Mouse (Mus musculus) limb, embryonic 15.5 days (tissue): ENCODE data around the gene Smdt1. TPM values are rescaled to one million over a fixed set of nuclear protein-coding genes. Genes with fewer than 3 reads are reported as not detected.
"Not testable (repeated sequence)": the region's sequence is repeated elsewhere in the genome, so short reads cannot be mapped to it uniquely, and the experiment has no call there.

ENCODE experiments used
- ATAC-seq: fragments of 200-750 bp; cut with Nextera tagmentation; 2 replicates; pipeline ENCODE4 v1.8.0; 2017; ENCODE audit warnings: low read depth, moderate TSS enrichment; ENCODE audit not compliant: insufficient number of reproducible peaks, low FRiP score, low TSS enrichment
- H3K27ac ChIP-seq: fragments of 300-500 bp; sonication (generic); 2 replicates; pipeline ENCODE4 v1.5.1; 2015; ENCODE audit warnings: moderate library complexity, mild to moderate bottlenecking, inconsistent platforms
- H3K27me3 ChIP-seq: fragments of 300-500 bp; sonication (generic); 2 replicates; pipeline ENCODE4 v1.6.1; 2015; ENCODE audit warnings: inconsistent platforms
- H3K36me3 ChIP-seq: fragments of 300-500 bp; sonication (generic); 2 replicates; pipeline ENCODE4 v1.6.1; 2015; ENCODE audit warnings: inconsistent platforms
- H3K4me1 ChIP-seq: fragments of 300-500 bp; sonication (generic); 2 replicates; pipeline ENCODE4 v1.6.1; 2015; ENCODE audit warnings: inconsistent platforms
- H3K4me2 ChIP-seq: fragments of 300-500 bp; sonication (generic); 2 replicates; pipeline ENCODE4 v1.6.1; 2015; ENCODE audit warnings: mild to moderate bottlenecking, inconsistent platforms
- H3K4me3 ChIP-seq: fragments of 300-500 bp; sonication (generic); 2 replicates; pipeline ENCODE4 v1.5.1; 2015; ENCODE audit warnings: mild to moderate bottlenecking, inconsistent platforms
- H3K9ac ChIP-seq: fragments of 300-500 bp; sonication (generic); 2 replicates; pipeline ENCODE4 v1.6.1; 2015; ENCODE audit warnings: inconsistent platforms
- H3K9me3 ChIP-seq: fragments of 300-500 bp; sonication (generic); 2 replicates; pipeline ENCODE4 v1.6.1; 2016; ENCODE audit warnings: inconsistent platforms
- WGBS: fragments of 180-500 bp; shearing (Covaris S2); methylation state at CpG from one replicate; pipeline ENCODE4 v1.1.7; 2015; 5-methylcytosine and 5-hydroxymethylcytosine counted together
- polyA plus RNA-seq: library from polyadenylated mRNA; unstranded; fragments of >200 nt; fragmentation: Nextera tagmentation; extraction: Ambion mirVana; gene quantifications from 2 replicates; pipeline ENCODE4 v1.2.1, GENCODE M21; 2015

Gene Smdt1
- polyA plus RNA-seq, 1 experiment from 2014 or later: 262 TPM

DNA sequence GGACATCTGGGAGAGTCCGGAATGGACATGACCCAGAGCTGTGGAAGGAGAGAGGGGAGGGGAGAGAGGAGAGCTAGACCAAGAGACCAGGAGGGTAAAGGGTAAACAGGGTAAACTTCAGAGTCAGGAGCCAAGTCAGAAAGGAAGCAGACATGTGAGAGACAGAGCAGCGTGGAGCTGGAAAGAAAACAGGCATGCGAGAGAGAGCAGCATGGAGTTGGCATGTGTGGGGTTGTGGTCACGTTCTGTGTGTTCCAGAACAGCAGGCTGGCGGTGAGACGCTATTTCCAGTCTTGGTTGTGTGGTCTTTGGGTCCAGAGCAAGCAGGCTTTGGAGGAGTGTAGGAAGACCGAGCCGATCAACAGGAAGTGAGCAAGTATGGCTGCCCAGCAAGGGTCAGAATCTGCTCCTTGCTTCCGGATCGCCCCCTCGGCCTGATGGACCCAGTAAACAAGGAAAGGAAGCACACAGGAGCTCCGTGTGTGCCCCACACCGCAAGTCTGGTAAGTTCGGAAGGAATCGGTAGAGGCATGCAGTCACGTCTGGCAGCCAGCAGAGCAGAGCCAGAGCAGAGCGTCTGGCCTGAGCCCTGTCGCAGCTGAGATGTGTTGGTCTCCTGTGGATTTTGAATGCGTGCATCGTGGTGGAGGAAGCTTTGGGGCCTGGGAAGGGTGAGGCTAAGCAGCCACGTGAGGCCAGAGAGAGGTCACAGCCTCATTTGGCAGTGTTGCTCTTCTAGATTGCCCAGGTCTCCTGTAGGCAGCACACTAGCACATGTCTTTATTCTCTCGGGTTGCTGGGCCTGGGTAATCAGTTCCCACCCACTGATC is 19.9 kb downstream of the Smdt1 start:
- 52% methylated on average over 22 of the region's 22 CpGs for WGBS
- Histone ChIP-seq H3K9ac (no peak overlapping the region), H3K4me1 (peaks cover 13% of the 10 kb centered on the region), H3K4me3 (no peak overlapping the region), H3K4me2 (no peak overlapping the region), H3K27me3 (no peaks in the 10 kb centered on the region), H3K36me3 (no peaks in the 10 kb centered on the region), H3K27ac (peak overlapping the region; percentile 44; the same call in 1 of the 2 replicates), H3K9me3 (no peaks in the 10 kb centered on the region)
- no peak for ATAC-seq

DNA sequence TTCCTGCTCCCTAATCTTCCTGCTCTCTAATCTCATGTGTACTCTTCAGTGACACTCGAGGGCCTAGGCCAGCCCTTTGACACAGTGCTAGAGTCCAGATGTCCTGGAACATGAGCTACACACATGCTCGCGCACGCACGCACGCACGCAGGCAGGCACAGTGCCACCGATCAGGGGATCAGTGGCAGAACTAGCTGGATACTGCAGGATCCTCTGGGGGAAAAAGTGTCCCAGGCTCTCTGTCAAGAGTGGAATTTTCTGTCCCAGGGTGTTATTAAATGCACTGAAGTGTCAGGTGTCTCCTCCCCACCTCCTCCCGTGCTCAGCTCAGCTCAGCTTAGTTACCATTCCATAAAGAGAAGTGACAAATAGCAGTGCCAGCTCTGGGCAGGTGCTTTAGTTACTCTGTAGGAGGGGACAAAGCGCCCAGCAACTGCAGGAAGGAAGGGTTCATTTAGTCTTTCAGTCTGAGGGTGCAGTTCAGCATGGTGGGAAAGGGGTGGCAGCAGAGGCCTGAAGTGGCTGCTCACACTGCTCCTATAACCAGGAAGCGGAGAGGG is 22.8 kb downstream of the Smdt1 start:
- no peak overlapping the region for H3K9ac ChIP-seq
- 61% methylated on average over 11 of the region's 11 CpGs for WGBS
- no peak for ATAC-seq
- no peak overlapping the region for H3K27ac ChIP-seq
- no peak overlapping the region for H3K4me3 ChIP-seq
- H3K9me3 ChIP-seq: no peaks in the 10 kb centered on the region
- H3K36me3 ChIP-seq: no peaks in the 10 kb centered on the region
- H3K27me3 ChIP-seq: no peaks in the 10 kb centered on the region
- no peak overlapping the region for H3K4me2 ChIP-seq
- H3K4me1 ChIP-seq: peaks cover 7% of the 10 kb centered on the region; the same call in 1 of the 2 replicates

DNA sequence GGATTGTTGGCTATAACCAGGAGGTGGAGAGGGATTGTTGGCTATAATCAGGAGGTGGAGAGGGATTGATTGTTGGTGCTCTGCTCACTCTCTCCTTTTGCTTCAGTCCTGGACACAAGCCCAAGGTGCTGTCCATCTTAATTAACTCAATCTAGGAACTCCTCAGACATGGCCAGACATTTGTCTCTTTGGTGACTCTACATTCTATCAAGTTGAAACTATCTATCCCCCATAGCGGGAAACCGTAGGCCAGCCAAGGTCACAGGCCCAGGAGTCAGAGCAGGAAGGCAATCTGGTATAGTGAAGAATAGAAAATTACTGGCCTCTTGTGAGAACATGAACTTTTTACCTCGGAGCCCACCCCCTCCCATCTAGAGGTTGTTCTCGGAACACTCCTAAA is 23.5 kb downstream of the Smdt1 start:
- Histone ChIP-seq H3K27me3 (no peaks in the 10 kb centered on the region), H3K27ac (no peak overlapping the region), H3K9me3 (no peaks in the 10 kb centered on the region), H3K36me3 (no peaks in the 10 kb centered on the region), H3K4me1 (peaks cover 7% of the 10 kb centered on the region; the same call in 1 of the 2 replicates), H3K4me3 (no peak overlapping the region), H3K4me2 (no peak overlapping the region), H3K9ac (no peak overlapping the region)
- 71% methylated on average over 4 of the region's 4 CpGs for WGBS
- ATAC-seq: no peak

DNA sequence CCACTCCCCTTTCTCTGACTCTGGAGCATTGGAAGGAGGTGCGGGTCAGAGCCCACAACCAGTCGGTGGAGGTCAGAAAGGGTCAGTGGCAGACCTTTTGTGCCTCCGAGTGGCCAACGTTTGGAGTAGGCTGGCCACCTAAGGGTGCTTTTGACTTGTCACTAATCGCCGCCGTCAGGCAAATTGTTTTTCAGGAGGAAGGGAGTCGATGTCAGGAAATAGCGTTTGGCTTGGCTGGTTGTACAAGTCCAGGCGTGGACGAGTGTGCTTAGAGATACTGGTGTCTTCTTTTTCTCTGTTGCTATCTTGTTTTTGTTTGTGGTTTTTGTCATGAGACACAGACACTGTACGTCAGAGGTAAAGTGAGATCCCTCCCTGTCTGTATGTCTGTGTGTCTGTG is 25.0 kb downstream of the Smdt1 start:
- not testable (repeated sequence) for ATAC-seq, H3K4me3 ChIP-seq, H3K9ac ChIP-seq, H3K27ac ChIP-seq, H3K27me3 ChIP-seq, H3K36me3 ChIP-seq, H3K4me1 ChIP-seq, H3K9me3 ChIP-seq, H3K4me2 ChIP-seq
- 79% methylated on average over 10 of the region's 12 CpGs for WGBS

DNA sequence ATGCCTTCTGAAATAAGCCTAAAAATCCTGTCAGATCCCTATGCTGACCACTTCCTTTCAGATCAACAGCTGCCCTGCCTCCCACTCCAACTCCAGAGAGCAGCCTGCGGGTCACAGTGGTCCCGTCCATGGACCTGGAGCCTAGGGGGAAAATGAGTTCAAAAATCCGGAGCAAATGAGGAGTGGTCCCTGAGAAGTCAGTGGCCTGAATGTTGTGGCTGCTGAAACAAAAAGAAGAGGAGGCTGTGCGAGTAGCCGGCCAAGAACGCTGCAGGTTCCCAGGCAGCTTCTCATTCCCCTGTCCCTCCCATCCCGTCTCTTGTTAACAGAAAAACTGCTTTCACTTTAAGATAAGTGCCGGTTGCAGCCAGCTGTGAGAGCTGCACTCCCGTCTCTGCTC is 25.8 kb downstream of the Smdt1 start:
- not testable (repeated sequence) for H3K36me3 ChIP-seq, H3K4me1 ChIP-seq, H3K27me3 ChIP-seq, H3K9me3 ChIP-seq, H3K4me2 ChIP-seq, H3K27ac ChIP-seq, H3K9ac ChIP-seq, ATAC-seq, H3K4me3 ChIP-seq
- WGBS: 17% methylated on average over 7 of the region's 9 CpGs

DNA sequence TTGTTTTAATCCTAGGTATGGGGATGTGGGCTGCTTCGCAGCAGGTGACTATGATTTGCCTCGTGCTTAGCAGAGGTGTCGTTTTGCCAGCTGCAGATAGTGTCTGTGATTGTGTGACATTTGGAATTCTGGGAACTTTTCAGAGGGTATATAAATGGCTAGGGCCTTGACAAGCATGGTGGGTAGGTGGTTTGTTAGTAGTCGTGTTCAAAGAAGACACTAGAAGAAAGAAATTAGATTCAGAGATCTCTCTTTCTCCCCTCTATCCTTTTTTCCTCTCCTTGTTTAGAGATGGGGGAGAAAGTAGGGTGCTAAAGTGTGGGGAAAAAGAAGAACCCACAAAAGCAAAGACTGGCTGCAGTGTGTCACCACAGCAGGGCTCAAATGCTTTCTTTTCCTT is 29.4 kb downstream of the Smdt1 start:
- Histone ChIP-seq H3K4me3 (no peak overlapping the region), H3K9ac (no peak overlapping the region), H3K4me1 (no peaks in the 10 kb centered on the region), H3K4me2 (no peak overlapping the region), H3K27me3 (no peaks in the 10 kb centered on the region), H3K9me3 (no peaks in the 10 kb centered on the region), H3K27ac (no peak overlapping the region), H3K36me3 (no peaks in the 10 kb centered on the region)
- WGBS: 87% methylated on average over 4 of the region's 4 CpGs
- ATAC-seq: no peak

DNA sequence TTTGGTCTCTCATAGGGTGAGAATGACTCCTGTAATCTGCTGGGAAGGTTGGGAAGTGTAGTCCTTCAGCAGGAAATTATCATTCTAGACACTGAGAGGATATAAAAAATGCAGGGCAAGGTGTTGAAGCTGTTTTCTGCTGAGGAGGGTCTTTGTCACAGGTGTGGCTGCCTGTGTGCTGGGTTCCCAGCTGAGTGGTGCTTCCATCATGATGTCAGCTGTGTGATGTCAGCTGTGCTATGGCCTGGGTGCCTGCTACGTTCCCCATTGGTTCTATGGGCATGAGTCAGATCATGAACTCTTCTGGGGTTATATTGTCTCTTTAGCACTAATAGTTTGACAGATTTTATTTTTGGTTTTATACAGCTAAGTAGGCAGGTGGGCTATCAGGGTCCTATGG is 30.1 kb downstream of the Smdt1 start:
- Histone ChIP-seq H3K27ac (no peak overlapping the region), H3K9me3 (no peaks in the 10 kb centered on the region), H3K27me3 (no peaks in the 10 kb centered on the region), H3K4me3 (no peak overlapping the region), H3K4me2 (no peak overlapping the region), H3K9ac (no peak overlapping the region), H3K36me3 (no peaks in the 10 kb centered on the region), H3K4me1 (no peaks in the 10 kb centered on the region)
- 87% methylated on average over 1 of the region's 1 CpGs for WGBS
- no peak for ATAC-seq

DNA sequence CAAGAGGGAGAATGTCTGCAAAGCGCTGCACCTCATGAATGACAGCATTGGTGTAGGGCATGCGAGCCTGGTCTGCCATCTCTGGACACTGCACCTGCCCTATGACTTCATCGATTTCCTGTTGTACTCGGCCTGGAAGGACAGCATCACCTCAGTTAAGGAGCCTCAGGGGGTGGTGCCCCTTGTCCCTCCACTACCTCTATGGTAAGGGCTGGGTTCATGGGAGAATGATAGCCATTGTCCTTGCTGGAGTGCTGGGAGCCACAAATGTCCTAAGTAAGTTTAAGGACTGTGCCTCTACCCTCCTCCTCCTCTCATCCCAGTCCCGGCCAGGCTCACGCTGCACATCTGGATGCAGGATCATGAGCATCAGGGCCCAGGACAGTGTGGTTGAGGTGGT is 33.7 kb downstream of the Smdt1 start:
- Histone ChIP-seq H3K9ac (no peak overlapping the region), H3K9me3 (no peaks in the 10 kb centered on the region), H3K27me3 (no peaks in the 10 kb centered on the region), H3K4me3 (no peak overlapping the region), H3K27ac (no peak overlapping the region), H3K4me1 (peaks cover 6% of the 10 kb centered on the region; the same call in 1 of the 2 replicates), H3K4me2 (no peak overlapping the region), H3K36me3 (no peaks in the 10 kb centered on the region)
- WGBS: 88% methylated on average over 6 of the region's 6 CpGs
- no peak for ATAC-seq

DNA sequence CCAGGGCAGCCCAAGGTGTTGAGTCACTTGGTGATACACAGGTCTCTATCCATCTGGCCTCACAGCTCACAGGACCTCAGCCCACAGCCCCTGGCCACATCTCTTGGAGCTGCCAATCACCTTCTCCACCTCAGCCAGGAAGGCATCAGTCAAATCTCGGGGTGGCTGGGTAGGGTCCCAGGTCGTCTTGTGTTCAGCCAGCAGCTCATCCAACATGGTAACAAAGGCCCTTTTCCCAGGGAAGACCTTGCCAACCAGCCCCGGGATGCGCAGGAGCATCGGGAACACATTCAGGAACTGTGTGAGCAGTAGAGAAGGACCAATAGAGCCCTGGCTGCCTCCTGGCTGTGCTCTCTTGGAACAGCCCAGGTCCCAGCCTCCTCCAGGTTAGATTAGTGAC is 34.2 kb downstream of the Smdt1 start:
- no peaks in the 10 kb centered on the region for H3K27me3 ChIP-seq
- no peak overlapping the region for H3K4me2 ChIP-seq
- H3K4me1 ChIP-seq: peaks cover 6% of the 10 kb centered on the region; the same call in 1 of the 2 replicates
- ATAC-seq: no peak
- H3K9me3 ChIP-seq: no peaks in the 10 kb centered on the region
- H3K4me3 ChIP-seq: no peak overlapping the region
- 85% methylated on average over 5 of the region's 5 CpGs for WGBS
- no peaks in the 10 kb centered on the region for H3K36me3 ChIP-seq
- H3K27ac ChIP-seq: no peak overlapping the region
- H3K9ac ChIP-seq: no peak overlapping the region

DNA sequence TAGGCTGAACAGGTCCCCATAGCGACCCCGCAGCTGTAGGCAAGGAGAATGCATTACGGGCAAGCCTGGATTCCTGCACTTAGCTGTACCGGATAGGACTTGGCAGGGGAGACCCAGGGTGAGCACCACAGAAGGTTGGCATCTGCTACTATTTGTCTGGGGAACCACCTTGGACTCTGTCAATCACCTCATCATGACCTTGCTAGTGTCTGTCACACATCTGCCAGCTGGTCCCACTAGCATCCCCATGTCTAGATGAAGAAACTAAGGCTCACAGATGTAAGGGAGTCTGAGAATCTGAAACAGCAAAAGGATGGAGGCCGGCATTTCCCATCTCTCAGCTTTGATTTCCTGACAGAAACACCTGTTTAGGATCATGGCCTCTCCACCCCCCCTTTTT is 35.7 kb downstream of the Smdt1 start:
- no peak overlapping the region for H3K27ac ChIP-seq
- no peaks in the 10 kb centered on the region for H3K36me3 ChIP-seq
- H3K9ac ChIP-seq: no peak overlapping the region
- peaks cover 9% of the 10 kb centered on the region for H3K4me1 ChIP-seq
- H3K4me3 ChIP-seq: no peak overlapping the region
- WGBS: 73% methylated on average over 5 of the region's 5 CpGs
- no peak for ATAC-seq
- H3K27me3 ChIP-seq: no peaks in the 10 kb centered on the region
- H3K4me2 ChIP-seq: no peak overlapping the region
- no peaks in the 10 kb centered on the region for H3K9me3 ChIP-seq

DNA sequence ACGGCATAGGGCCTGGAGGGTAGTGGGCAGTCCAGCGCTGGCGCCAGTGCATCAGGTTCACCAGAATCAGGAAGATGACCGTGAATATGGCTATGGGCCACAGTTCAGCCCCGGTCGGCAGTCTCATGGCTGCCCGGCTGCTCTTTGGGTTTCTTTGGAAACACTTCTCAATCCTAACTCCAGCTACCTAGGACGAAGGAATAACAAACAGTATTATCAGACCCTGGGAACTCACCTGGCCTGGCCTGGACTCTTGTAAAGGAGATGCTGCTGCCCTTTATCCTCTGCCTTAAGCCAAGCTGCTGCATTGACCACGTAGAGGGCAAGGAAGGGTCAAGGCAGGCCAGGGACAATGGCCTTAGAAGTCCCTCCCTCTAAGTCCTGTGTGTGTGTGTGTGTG is 37.1 kb downstream of the Smdt1 start:
- Histone ChIP-seq H3K27ac (no peak overlapping the region), H3K4me1 (peaks cover 19% of the 10 kb centered on the region), H3K36me3 (no peaks in the 10 kb centered on the region), H3K27me3 (no peaks in the 10 kb centered on the region), H3K9ac (no peak overlapping the region), H3K4me3 (no peak overlapping the region), H3K4me2 (no peak overlapping the region), H3K9me3 (no peaks in the 10 kb centered on the region)
- no peak for ATAC-seq
- WGBS: 92% methylated on average over 9 of the region's 9 CpGs

DNA sequence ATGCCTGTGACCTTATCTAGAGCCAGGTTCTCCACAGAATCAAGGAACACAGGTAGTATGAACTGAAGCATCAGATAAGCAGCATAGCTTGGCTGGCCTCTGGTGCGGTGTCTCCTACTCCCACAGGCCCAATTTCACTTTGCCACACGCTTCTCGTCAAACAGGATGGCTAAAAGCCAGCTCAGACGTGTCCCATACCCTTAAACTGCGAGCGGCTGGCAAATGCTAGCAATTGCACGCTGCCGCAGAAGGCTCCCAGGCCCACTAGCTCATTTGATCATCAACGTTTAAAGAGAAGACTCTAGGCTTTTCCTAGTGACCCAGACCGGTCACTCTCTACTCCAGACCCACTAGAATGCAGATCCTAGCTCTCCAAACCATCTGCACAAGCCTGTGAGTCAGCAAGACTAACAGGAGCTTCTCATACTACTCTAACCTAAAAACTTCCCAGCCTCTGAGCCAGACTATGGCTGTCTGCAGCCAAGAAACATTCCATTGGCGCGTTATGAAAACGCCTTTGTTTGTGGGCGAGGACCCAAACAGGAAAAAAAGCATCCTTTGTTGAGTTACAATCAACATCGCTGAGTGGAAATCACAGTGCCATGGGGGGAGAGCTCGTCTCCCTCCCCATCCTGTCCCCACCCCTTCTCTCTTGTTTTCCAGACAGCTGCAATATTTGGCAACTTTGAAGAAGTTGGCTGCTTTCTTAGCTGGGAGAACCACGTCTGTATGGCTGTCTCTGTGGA is 37.8 kb downstream of the Smdt1 start:
- no peak overlapping the region; the same call in 1 of the 2 replicates for H3K27ac ChIP-seq
- no peak for ATAC-seq
- no peaks in the 10 kb centered on the region for H3K27me3 ChIP-seq
- H3K4me3 ChIP-seq: no peak overlapping the region
- peaks cover 19% of the 10 kb centered on the region for H3K4me1 ChIP-seq
- no peaks in the 10 kb centered on the region for H3K36me3 ChIP-seq
- no peaks in the 10 kb centered on the region for H3K9me3 ChIP-seq
- WGBS: 56% methylated on average over 17 of the region's 17 CpGs
- no peak overlapping the region for H3K9ac ChIP-seq
- no peak overlapping the region for H3K4me2 ChIP-seq
